Mouse (Mus musculus): Measurements from ENCODE around the gene Il12rb2.

Gene Il12rb2

DNA sequence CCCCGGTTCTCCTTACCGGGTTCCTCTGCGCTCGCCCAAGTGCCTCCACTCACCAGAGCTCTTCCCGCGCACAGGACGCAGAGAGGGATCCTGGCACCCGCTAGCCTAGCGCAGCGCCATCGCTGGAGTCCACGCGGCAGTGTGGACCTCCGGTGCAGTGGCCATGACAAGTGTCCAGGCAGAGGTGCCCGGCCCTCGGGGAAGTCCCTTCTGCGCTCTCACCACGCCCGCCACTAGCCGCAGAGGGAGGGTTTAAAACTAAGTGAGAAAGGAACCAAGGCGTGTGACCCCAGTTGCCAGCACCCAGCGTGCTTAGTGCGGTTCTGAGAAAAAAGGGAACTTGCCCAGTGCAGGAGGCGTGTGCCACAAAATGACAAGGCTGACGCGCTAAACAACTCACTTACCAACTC lies at the start of gene Il12rb2:
Gene Il12rb2, minus strand, starts transcription at position 207 of the 410 bp plus-strand sequence.
- no peak for DNase-seq

- no peak for DNase-seq
Measured at GRCm38 (mm10) chr6:67421761-67422160, 45.8 kb upstream of the Il12rb2 start.

- DNase-seq, result no peak
Measured at GRCm38 (mm10) chr6:67416557-67416956, 40.6 kb upstream of the Il12rb2 start.

DNA sequence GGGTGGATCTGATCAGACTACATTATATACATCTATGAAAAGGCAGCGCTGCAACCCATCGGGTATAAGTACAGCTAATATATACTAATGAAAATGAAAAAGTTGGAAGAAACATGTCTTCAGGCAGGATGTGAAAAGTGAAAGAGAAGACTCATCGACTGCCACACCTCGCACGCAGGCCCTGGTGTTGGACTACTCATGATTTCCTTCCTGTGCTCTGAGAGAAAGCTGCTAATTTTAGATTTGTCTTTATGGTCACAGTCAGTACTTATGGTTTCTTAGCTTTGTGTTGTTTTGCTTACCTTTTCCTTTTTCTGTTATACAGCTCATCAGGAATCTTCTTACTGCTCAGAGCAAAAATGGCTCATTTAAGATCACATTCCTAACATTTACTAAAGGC lies 39.3 kb upstream of the Il12rb2 start:
- DNase-seq, result no peak

DNA sequence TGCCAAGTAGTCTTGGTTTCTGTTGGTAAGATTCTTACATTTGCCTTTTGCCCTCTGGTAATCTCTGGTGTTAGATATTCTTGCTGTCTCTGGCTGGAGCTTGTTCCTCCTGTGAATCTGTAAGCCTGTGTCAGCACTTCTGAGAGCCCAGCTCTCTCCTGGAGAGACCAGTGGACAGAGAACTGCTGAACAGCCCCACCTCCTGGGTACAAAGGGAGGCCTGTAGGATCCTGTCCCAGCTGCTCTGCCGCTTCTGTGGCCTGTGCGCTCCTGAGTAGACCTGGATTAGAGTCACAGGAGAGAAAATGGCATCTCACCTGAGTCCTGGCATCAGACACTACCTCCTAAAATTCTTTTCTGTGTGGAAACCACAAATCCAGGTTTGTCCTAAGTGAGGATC lies 37.4 kb upstream of the Il12rb2 start:
- DNase-seq, result no peak

DNA sequence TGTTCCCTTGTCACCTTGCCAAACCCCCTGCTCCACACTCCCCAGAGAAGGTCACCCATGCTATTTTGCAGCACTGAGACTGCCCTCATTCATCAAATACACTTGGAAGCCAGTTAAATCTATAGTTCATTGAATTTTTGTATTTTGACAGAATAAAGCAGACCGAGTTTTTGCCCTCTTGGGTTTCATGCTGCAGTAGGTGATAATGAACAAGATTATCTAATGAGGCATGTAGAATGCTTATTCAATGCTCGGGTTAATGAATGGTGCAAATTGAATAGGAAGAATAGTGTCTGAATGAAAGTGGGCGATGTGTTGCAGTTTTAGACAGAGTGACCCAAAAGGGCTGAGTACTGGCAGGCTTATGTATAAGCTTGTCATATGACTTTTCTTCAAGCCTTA lies 29.3 kb upstream of the Il12rb2 start:
- DNase-seq, result no peak

- no peak for DNase-seq
Measured at GRCm38 (mm10) chr6:67399551-67399950, 23.6 kb upstream of the Il12rb2 start.

- no peak for DNase-seq
Measured at GRCm38 (mm10) chr6:67365785-67366184, 10.2 kb downstream of the Il12rb2 start.

GRCm38 (mm10) chr6:67348065-67348464 lies 27.9 kb downstream of the Il12rb2 start:
- DNase-seq, result no peak

DNA sequence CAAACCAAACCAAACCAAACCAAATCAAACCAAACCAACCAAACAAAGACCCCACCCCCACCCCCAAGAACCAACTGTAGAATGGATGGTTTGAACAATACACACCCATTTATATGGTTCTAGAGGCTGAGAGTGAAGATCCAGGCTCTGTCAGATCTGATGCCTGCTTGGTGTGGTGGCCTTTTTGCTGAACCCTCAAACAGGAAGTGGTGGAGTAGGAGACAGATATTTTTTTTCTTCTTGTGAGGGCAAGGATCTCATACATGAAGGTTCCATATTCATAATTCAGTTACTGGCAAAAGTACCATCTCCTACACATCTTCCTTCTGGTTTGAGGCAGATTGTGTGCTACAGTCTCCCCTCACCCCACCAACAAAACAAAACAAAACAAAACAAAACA lies 36.5 kb downstream of the Il12rb2 start:
- DNase-seq, result no peak

DNA sequence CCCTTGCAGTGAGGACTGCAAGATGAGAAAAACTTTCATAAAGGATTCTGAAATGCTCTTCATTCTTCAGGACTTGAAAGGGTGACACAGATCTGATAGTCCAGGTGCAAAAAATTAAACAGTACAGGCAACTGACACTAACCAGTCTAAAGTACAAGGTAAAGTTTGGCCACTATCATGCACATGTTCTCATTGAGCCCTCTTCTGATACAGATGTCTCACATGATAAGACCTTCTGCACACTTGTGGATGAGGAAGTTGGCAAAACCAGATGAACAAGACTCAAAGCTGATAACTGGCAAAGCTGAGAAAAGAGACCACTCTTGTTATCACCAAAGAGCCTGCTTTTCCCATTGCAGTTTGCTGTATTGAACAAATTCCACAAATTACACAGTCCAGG lies 38.0 kb downstream of the Il12rb2 start:
- no peak for DNase-seq

GRCm38 (mm10) chr6:67323788-67324187 lies 52.2 kb downstream of the Il12rb2 start:
- DNase-seq, result no peak

- DNase-seq, result peak; percentile 63 to 82
Measured at GRCm38 (mm10) chr6:67318451-67318850, 57.5 kb downstream of the Il12rb2 start.

DNA sequence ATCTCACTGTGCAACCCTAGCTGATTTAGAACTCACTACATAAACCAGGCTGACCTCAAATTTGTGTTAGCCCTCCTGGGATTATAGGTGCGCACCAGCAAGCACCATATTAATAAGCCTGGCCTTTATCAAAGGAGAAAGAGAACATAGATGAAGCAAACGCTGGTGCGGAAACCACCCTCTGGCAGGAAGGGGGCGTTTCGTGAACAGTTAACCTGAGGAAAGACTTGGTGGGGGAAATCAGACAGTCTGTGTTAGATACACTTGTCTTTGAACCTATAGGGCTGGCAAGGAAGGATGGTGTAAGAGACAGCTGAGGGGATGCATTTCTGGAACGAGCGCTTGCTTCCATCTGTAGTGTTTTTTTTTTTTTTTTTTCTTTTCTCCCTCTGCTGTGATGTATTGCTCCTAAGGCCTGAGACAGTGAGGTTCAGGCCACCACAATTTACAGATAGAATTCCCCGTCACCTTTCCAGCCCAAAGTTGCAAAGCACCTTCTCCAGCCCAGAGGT lies 58.1 kb downstream of the Il12rb2 start:
- DNase-seq, result no peak

DNA sequence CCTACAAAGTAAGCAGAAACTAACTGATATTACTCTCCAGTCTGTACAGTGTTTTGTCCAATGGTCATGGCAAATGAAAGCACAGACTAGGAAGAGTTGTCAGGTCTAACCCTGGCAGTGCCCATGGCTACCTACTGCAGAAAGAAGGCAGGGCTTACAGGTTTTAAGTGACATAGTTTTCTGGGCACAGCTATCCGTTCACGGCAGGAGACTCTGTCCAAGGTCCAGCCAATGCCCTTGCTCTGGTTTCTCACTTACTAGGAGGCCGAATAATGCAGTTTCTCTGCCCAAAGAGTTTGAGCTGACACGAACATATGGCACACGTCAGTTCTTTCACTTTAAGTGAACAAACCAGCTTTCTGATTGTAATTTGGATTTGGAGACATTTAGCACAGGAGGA lies 58.9 kb downstream of the Il12rb2 start:
- DNase-seq, result peak; percentile 38 to 47

DNA sequence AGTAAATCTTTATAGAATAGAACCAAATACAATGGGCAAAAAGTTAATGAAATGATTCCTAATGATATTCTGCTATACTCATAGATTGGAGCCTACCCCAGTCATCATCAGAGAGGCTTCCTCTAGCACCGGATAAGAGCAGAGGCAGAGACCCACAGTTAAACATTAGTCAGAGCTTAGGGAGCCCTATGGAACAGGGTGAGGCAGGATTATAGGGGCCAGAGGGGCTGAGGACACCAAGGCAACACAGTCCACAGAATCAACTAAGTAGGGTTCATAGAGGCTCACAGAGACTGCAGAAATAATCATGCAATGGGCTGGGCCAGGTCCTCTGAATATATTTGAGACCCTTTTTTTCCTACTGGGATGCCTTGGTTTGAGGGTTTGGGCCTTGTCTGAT lies 61.3 kb downstream of the Il12rb2 start:
- DNase-seq, result no peak

DNA sequence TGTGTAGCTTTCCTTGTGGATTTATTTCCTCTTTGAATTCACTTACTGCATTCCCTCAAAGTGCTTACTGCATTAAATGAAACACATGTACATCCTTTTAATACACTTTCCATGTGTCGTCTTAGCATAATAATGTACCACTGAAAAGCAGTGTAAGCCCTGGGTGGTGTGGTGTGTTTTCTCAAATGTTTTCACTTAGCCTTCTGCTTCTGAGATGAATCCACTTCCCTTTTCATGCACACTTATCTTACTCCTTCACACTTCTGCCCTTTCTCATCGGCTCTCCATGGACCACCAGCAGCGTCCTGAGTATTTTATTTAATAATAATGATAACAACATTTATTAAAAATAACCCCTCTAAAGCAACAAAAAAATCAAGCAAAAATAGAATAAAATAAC lies 66.2 kb downstream of the Il12rb2 start:
- DNase-seq, result no peak

DNA sequence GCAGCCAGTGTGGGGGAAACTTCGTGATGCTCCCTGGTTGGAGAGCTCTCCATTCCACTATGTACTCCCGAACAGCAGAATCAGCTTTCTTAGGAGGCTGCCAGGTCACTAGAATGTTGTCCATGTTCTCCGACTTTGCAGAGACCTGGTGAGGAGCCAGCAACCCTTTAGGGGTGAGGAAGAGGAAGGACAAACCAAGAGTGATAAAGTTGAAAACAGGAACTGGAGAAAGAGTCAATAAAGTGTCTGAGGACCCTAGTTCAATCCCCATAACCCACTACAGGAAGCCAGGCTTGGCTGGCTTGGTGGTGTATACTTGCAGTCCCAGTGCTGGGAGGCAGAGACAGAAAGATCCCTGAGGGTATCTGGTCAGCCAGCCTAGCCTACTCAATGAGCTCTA lies 67.0 kb downstream of the Il12rb2 start:
- DNase-seq, result no peak

DNA sequence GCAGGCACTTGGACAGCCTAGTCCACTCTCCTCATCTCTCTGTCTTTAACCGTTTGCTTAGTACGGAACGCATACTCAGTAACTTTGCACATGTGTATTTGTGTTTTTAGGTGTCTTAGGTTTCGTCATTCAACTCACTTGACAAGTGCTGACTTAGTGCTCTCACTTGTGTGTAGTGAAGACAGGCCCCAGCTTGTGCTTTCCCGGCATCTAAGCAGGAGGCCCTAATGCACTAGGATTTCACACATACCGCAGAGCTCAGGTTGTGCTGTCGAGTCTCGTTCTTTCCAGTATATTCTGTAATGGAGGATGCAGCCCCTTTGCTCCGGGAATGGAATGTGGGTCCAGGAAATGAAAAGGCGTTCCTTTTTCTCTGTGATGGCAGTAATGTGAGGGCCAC lies 72.8 kb downstream of the Il12rb2 start:
- DNase-seq, result no peak

DNA sequence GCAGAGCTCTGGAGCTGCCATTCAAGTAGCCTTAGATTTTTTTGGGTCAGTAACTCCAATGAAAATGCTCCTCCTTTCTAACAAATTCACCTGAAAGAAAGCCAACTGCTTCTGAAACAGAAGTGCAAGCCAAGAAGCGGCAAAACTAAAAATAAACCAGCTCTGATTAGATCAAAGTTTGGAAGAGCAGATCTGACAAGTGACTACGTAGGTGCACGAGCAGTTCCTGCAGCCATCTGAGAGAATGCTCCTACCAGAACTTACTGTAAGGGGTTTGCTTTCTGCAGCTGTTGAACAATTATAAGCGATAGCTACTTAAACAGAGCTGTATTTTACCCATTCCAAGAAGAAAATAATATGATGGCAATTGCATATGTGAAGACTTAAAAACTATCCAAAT lies 73.5 kb downstream of the Il12rb2 start:
- no peak for DNase-seq

DNA sequence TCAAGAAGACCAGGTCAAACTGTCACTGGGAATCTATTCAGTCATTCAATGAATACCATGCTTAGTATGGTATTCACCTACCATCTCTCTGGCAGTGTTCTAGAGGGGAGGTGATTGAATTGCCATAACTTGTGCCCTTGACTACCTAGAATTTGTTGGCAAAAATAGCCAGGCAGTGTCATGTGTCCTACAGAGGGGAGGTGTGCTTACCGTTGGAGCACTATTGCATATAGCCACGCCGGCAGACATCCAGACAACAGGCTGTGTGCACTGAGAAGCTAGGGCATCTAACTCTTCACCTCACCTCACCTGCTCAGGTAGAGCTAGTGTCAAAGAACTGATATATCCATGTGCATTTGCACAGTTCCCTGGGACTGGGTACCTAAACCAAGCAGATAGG lies 74.8 kb downstream of the Il12rb2 start:
- no peak for DNase-seq

- DNase-seq, result no peak
Measured at GRCm38 (mm10) chr6:67300710-67301163, 75.3 kb downstream of the Il12rb2 start.

- DNase-seq, result no peak
Measured at GRCm38 (mm10) chr6:67300300-67300699, 75.7 kb downstream of the Il12rb2 start.

DNA sequence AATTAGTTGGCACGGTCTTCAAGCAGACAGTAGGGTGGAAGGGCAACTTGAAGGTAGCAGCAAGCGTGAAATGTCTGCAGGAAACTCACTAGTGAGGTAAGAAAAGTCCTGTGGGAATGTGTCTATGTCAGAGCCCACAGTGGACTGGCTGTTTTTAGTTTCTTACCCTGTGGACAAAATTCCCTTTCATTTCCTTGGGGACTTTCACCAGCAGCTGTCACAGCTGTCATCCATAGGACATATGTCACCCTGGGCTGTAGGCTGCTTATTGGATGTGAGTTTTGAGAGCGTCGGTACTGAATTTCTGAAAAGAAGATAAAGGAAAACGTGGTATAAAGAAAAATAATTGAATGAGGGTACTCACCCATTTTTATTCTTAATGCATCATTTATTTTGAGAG lies 77.2 kb downstream of the Il12rb2 start:
- no peak for DNase-seq

- no peak for DNase-seq
Measured at GRCm38 (mm10) chr6:67296126-67296525, 79.9 kb downstream of the Il12rb2 start.

All from cerebellum, postnatal 25 days (tissue).